Mouse (Mus musculus) stomach, postnatal 0 days (tissue): Measurements from ENCODE around the gene Atp5g3. TPM values are rescaled to one million over a fixed set of nuclear protein-coding genes. Genes with fewer than 3 reads are reported as not detected.
A peak's percentile ranks its signal among the peaks of the same experiment; 100 is the strongest.
"Not testable (repeated sequence)": the region's sequence is repeated elsewhere in the genome, so short reads cannot be mapped to it uniquely, and the experiment has no call there.

ENCODE experiments used
- ATAC-seq: fragments of 200-750 bp; cut with Nextera tagmentation; 2 replicates; pipeline ENCODE4 v1.8.0; 2017; ENCODE audit not compliant: low FRiP score, low TSS enrichment
- DNase-seq: peaks from one replicate; pipeline ENCODE4 v3.0.0-alpha.2; 2016; ENCODE audit warnings: low spot score
- H3K27ac ChIP-seq: fragments of 300-500 bp; sonication (generic); replicated peaks from 2 replicates; pipeline ENCODE4 v1.5.1; 2014; ENCODE audit warnings: mild to moderate bottlenecking, control low read depth
- H3K27me3 ChIP-seq: fragments of 300-500 bp; sonication (generic); 2 replicates; pipeline ENCODE4 v1.6.1; 2014; ENCODE audit warnings: low read length; ENCODE audit not compliant: control insufficient read depth, insufficient read depth
- H3K36me3 ChIP-seq: fragments of 300-500 bp; sonication (generic); 2 replicates; pipeline ENCODE4 v1.6.1; 2014; ENCODE audit warnings: low read length, mixed read lengths; ENCODE audit not compliant: control insufficient read depth, insufficient read depth
- H3K4me1 ChIP-seq: fragments of 300-500 bp; sonication (generic); replicated peaks from 2 replicates; pipeline ENCODE4 v1.6.1; 2014; ENCODE audit warnings: antibody characterized with exemption; ENCODE audit not compliant: control insufficient read depth, insufficient read depth
- H3K4me2 ChIP-seq: fragments of 300-500 bp; sonication (generic); replicated peaks from 2 replicates; pipeline ENCODE4 v1.6.1; 2014; ENCODE audit warnings: low read depth, mild to moderate bottlenecking, control low read depth, moderate library complexity
- H3K4me3 ChIP-seq: fragments of 300-500 bp; sonication (generic); 2 replicates; pipeline ENCODE4 v1.5.1; 2014; ENCODE audit warnings: low read depth, low read length, control low read depth
- H3K9ac ChIP-seq: fragments of 300-500 bp; sonication (generic); 2 replicates; pipeline ENCODE4 v1.6.1; 2014; ENCODE audit warnings: mild to moderate bottlenecking, low read length, control low read depth, mixed read lengths
- H3K9me3 ChIP-seq: fragments of 300-500 bp; sonication (generic); 2 replicates; pipeline ENCODE4 v1.6.1; 2016; ENCODE audit warnings: low read length; ENCODE audit not compliant: control insufficient read depth
- CTCF ChIP-seq: IDR thresholded peaks from 2 replicates; pipeline ENCODE4 v1.5.1; 2016; ENCODE audit warnings: antibody characterized with exemption, low read depth, mild to moderate bottlenecking, moderate library complexity
- EP300 ChIP-seq: optimal IDR thresholded peaks from 2 replicates; pipeline ENCODE3; 2016; ENCODE audit warnings: antibody characterized with exemption
- WGBS: fragments of 180-500 bp; shearing (Covaris S2); extraction: QIAGEN DNeasy Blood & Tissue Kit; methylation state at CpG from one replicate; pipeline ENCODE4 v1.1.7; 2014; 5-methylcytosine and 5-hydroxymethylcytosine counted together
- polyA plus RNA-seq: library from polyadenylated mRNA; unstranded; fragments of >200 nt; fragmentation: Nextera tagmentation; extraction: Ambion mirVana; gene quantifications from 2 replicates; pipeline ENCODE4 v1.2.1, GENCODE M21; 2015

Atp5g3 gene
- polyA plus RNA-seq, 1 experiment from 2014 or later, result 1,478 TPM

GRCm38 (mm10) chr2:73903536-73903935, 7.6 kb downstream of the Atp5g3 start:
- 97% methylated on average over 2 of the region's 2 CpGs for WGBS
- H3K9me3 ChIP-seq, result no peaks in the 10 kb centered on the region

GRCm38 (mm10) chr2:73902328-73902727, 8.8 kb downstream of the Atp5g3 start:
- H3K27ac ChIP-seq, H3K4me2 ChIP-seq, H3K27me3 ChIP-seq, H3K9me3 ChIP-seq, H3K36me3 ChIP-seq, ATAC-seq, H3K4me3 ChIP-seq, DNase-seq, H3K9ac ChIP-seq, H3K4me1 ChIP-seq: not testable (repeated sequence)
- 96% methylated on average over 3 of the region's 3 CpGs for WGBS

More at GRCm38 (mm10) chr2:73903536-73903935, 7.6 kb downstream of the Atp5g3 start:
- no peak overlapping the region for H3K9ac ChIP-seq
- no peaks in the 10 kb centered on the region for H3K4me1 ChIP-seq
- no peak for ATAC-seq
- no peak for DNase-seq
- no peak overlapping the region for H3K4me2 ChIP-seq
- H3K4me3 ChIP-seq, result no peak overlapping the region
- H3K27ac ChIP-seq, result no peak overlapping the region
- H3K27me3 ChIP-seq, result no peaks in the 10 kb centered on the region
- peaks cover 4% of the 10 kb centered on the region; the same call in 1 of the 2 replicates for H3K36me3 ChIP-seq
- TF ChIP-seq CTCF (no peak), EP300 (no peak)

- DNase-seq (no peak), ATAC-seq (no peak)
- H3K4me2 ChIP-seq, result no peak overlapping the region
- H3K9ac ChIP-seq, result no peak overlapping the region
- TF ChIP-seq CTCF, result no peak
- no peak for TF ChIP-seq EP300
- H3K9me3 ChIP-seq, result no peaks in the 10 kb centered on the region
- no peaks in the 10 kb centered on the region for H3K4me1 ChIP-seq
- no peak overlapping the region for H3K4me3 ChIP-seq
- no peaks in the 10 kb centered on the region for H3K27me3 ChIP-seq
- no peaks in the 10 kb centered on the region for H3K36me3 ChIP-seq
- H3K27ac ChIP-seq, result no peak overlapping the region
These were observed 10.0 kb downstream of the Atp5g3 start for GRCm38 (mm10) chr2:73901169-73901568.

- Histone ChIP-seq H3K9ac (no peak overlapping the region), H3K27me3 (no peaks in the 10 kb centered on the region), H3K9me3 (no peaks in the 10 kb centered on the region), H3K4me3 (no peak overlapping the region), H3K4me2 (no peak overlapping the region), H3K4me1 (no peaks in the 10 kb centered on the region), H3K36me3 (no peaks in the 10 kb centered on the region), H3K27ac (no peak overlapping the region)
- ATAC-seq (no peak), DNase-seq (no peak)
- TF ChIP-seq EP300 (no peak), CTCF (no peak)
- 38% methylated on average over 1 of the region's 1 CpGs for WGBS
These were observed 10.8 kb downstream of the Atp5g3 start for GRCm38 (mm10) chr2:73900364-73900763.

- H3K9ac ChIP-seq, H3K4me1 ChIP-seq, DNase-seq, H3K36me3 ChIP-seq, H3K9me3 ChIP-seq, H3K4me3 ChIP-seq, ATAC-seq, H3K27me3 ChIP-seq, H3K4me2 ChIP-seq, H3K27ac ChIP-seq: not testable (repeated sequence)
- WGBS, result 71% methylated on average over 4 of the region's 4 CpGs
These were observed 14.2 kb downstream of the Atp5g3 start for GRCm38 (mm10) chr2:73896919-73897318.

- ATAC-seq (no peak), DNase-seq (no peak)
- TF ChIP-seq CTCF (no peak), EP300 (no peak)
- WGBS, result 62% methylated on average over 22 of the region's 22 CpGs
- H3K9ac ChIP-seq, result no peak overlapping the region
- peak overlapping the region; percentile 60 for H3K4me2 ChIP-seq
- H3K36me3 ChIP-seq, result no peaks in the 10 kb centered on the region
- H3K4me3 ChIP-seq, result peak overlapping the region; percentile 55
- no peaks in the 10 kb centered on the region for H3K27me3 ChIP-seq
- H3K4me1 ChIP-seq, result no peaks in the 10 kb centered on the region
- H3K9me3 ChIP-seq, result no peaks in the 10 kb centered on the region
- H3K27ac ChIP-seq, result no peak overlapping the region
These were observed 17.5 kb downstream of the Atp5g3 start for GRCm38 (mm10) chr2:73893473-73894270.
